Mouse (Mus musculus) testis, adult 2 months (tissue): ENCODE results near the gene Klhl35. TPM values are rescaled to one million over a fixed set of nuclear protein-coding genes. Genes with fewer than 3 reads are reported as not detected.

Experiments used
- H3K27ac ChIP-seq: fragments of 200-500 bp; 2 replicates; pipeline ENCODE4 v1.5.1; 2012; ENCODE audit warnings: low read depth, low read length; ENCODE audit not compliant: control insufficient read depth, insufficient read depth
- H3K27me3 ChIP-seq: fragments of 200-500 bp; 2 replicates; pipeline ENCODE4 v1.6.1; 2012; ENCODE audit warnings: mild to moderate bottlenecking, low read length, moderate library complexity; ENCODE audit not compliant: control insufficient read depth, insufficient read depth
- H3K36me3 ChIP-seq: fragments of 200-500 bp; 2 replicates; pipeline ENCODE4 v1.6.1; 2012; ENCODE audit warnings: mild to moderate bottlenecking, low read length; ENCODE audit not compliant: control insufficient read depth, insufficient read depth
- H3K4me1 ChIP-seq: fragments of 200-500 bp; 2 replicates; pipeline ENCODE4 v1.6.1; 2012; ENCODE audit warnings: low read length; ENCODE audit not compliant: control insufficient read depth, insufficient read depth
- H3K4me3 ChIP-seq: fragments of 200-500 bp; 2 replicates; pipeline ENCODE4 v1.5.1; 2012; ENCODE audit warnings: low read depth, mild to moderate bottlenecking, low read length, moderate library complexity, mixed read lengths; ENCODE audit not compliant: control insufficient read depth
- CTCF ChIP-seq: fragments of 200-500 bp; IDR thresholded peaks from 2 replicates; pipeline ENCODE4 v1.5.1; 2012; ENCODE audit warnings: low read depth, mild to moderate bottlenecking, inconsistent platforms, low read length, moderate library complexity; ENCODE audit not compliant: control insufficient read depth, insufficient read depth, insufficient replicate concordance
- POLR2A ChIP-seq: fragments of 200-500 bp; IDR thresholded peaks from 2 replicates; pipeline ENCODE4 v1.6.1; 2012; ENCODE audit warnings: low read depth, mild to moderate bottlenecking, inconsistent platforms, low read length, moderate library complexity; ENCODE audit not compliant: control insufficient read depth
- polyA plus RNA-seq: library from polyadenylated mRNA; depleted of rRNA; stranded (reverse); fragments of >200 nt; gene quantifications from 2 replicates; pipeline ENCODE4 v1.2.3, GENCODE M21; 2012; rRNA removed

The Klhl35 gene
- polyA plus RNA-seq, 1 experiment: 11.7 TPM

- no peak overlapping the region for H3K4me3 ChIP-seq
- TF ChIP-seq POLR2A: no peak
- no peaks in the 10 kb centered on the region for H3K4me1 ChIP-seq
- no peaks in the 10 kb centered on the region for H3K36me3 ChIP-seq
- H3K27ac ChIP-seq: no peak overlapping the region
- no peaks in the 10 kb centered on the region for H3K27me3 ChIP-seq
Measured at GRCm38 (mm10) chr7:99516092-99516813, 50.4 kb downstream of the Klhl35 start.

- no peaks in the 10 kb centered on the region for H3K4me1 ChIP-seq
- H3K36me3 ChIP-seq: no peaks in the 10 kb centered on the region
- H3K4me3 ChIP-seq: no peak overlapping the region
- TF ChIP-seq POLR2A: no peak
- no peak for TF ChIP-seq CTCF
- H3K27me3 ChIP-seq: no peaks in the 10 kb centered on the region
- no peak overlapping the region for H3K27ac ChIP-seq
Measured at GRCm38 (mm10) chr7:99516814-99517157, 51.0 kb downstream of the Klhl35 start.

- H3K27me3 ChIP-seq: no peaks in the 10 kb centered on the region
- no peak overlapping the region for H3K4me3 ChIP-seq
- H3K4me1 ChIP-seq: no peaks in the 10 kb centered on the region
- TF ChIP-seq POLR2A (no peak), CTCF (no peak)
- H3K36me3 ChIP-seq: no peaks in the 10 kb centered on the region
- H3K27ac ChIP-seq: no peak overlapping the region
Measured at GRCm38 (mm10) chr7:99518954-99519644, 53.3 kb downstream of the Klhl35 start.

GRCm38 (mm10) chr7:99523121-99523520 is 57.3 kb downstream of the Klhl35 start:
- TF ChIP-seq CTCF (no peak), POLR2A (no peak)
- no peak overlapping the region for H3K4me3 ChIP-seq
- H3K36me3 ChIP-seq: no peaks in the 10 kb centered on the region
- no peaks in the 10 kb centered on the region for H3K27me3 ChIP-seq
- H3K4me1 ChIP-seq: no peaks in the 10 kb centered on the region
- H3K27ac ChIP-seq: peak overlapping the region; percentile 8; the same call in 1 of the 2 replicates

Other genes with a start within 250 kb of the Klhl35 start
- 0.11 TPM in 1 of 2 replicates, not detected in the other for gene Mogat2, start 227.4 kb upstream of the Klhl35 start, polyA plus RNA-seq
- 5.1 and 5.5 TPM in 2 replicates for gene Map6, start 198.6 kb upstream of the Klhl35 start, polyA plus RNA-seq
- gene Serpinh1, start 112.8 kb upstream of the Klhl35 start, polyA plus RNA-seq: 17.8 and 18.8 TPM in 2 replicates
- gene Gdpd5, start 84.6 kb upstream of the Klhl35 start, polyA plus RNA-seq: 9.9 and 11.1 TPM in 2 replicates
- gene Rps3, start 17.7 kb downstream of the Klhl35 start, polyA plus RNA-seq: 70.0 and 73.9 TPM in 2 replicates
- 14.9 and 19.4 TPM in 2 replicates for gene Arrb1, start 69.5 kb downstream of the Klhl35 start, polyA plus RNA-seq
- 10.3 and 14.6 TPM in 2 replicates for gene Tpbgl, start 161.1 kb downstream of the Klhl35 start, polyA plus RNA-seq
- 2.0 and 2.5 TPM in 2 replicates for gene Slco2b1, start 245.3 kb downstream of the Klhl35 start, polyA plus RNA-seq